Mouse (Mus musculus) stomach, postnatal 0 days (tissue): ENCODE measurements around the gene Lpin2. TPM values are rescaled to one million over a fixed set of nuclear protein-coding genes. Genes with fewer than 3 reads are reported as not detected.

ENCODE experiments used
- ATAC-seq: fragments of 200-750 bp; cut with Nextera tagmentation; 2 replicates; pipeline ENCODE4 v1.8.0; 2017; ENCODE audit not compliant: low FRiP score, low TSS enrichment
- DNase-seq: peaks from one replicate; pipeline ENCODE4 v3.0.0-alpha.2; 2016; ENCODE audit warnings: low spot score
- H3K27ac ChIP-seq: fragments of 300-500 bp; sonication (generic); replicated peaks from 2 replicates; pipeline ENCODE4 v1.5.1; 2014; ENCODE audit warnings: mild to moderate bottlenecking, control low read depth
- H3K27me3 ChIP-seq: fragments of 300-500 bp; sonication (generic); 2 replicates; pipeline ENCODE4 v1.6.1; 2014; ENCODE audit warnings: low read length; ENCODE audit not compliant: control insufficient read depth, insufficient read depth
- H3K36me3 ChIP-seq: fragments of 300-500 bp; sonication (generic); 2 replicates; pipeline ENCODE4 v1.6.1; 2014; ENCODE audit warnings: low read length, mixed read lengths; ENCODE audit not compliant: control insufficient read depth, insufficient read depth
- H3K4me1 ChIP-seq: fragments of 300-500 bp; sonication (generic); replicated peaks from 2 replicates; pipeline ENCODE4 v1.6.1; 2014; ENCODE audit warnings: antibody characterized with exemption; ENCODE audit not compliant: control insufficient read depth, insufficient read depth
- H3K4me2 ChIP-seq: fragments of 300-500 bp; sonication (generic); replicated peaks from 2 replicates; pipeline ENCODE4 v1.6.1; 2014; ENCODE audit warnings: low read depth, mild to moderate bottlenecking, control low read depth, moderate library complexity
- H3K4me3 ChIP-seq: fragments of 300-500 bp; sonication (generic); 2 replicates; pipeline ENCODE4 v1.5.1; 2014; ENCODE audit warnings: low read depth, low read length, control low read depth
- H3K9ac ChIP-seq: fragments of 300-500 bp; sonication (generic); 2 replicates; pipeline ENCODE4 v1.6.1; 2014; ENCODE audit warnings: mild to moderate bottlenecking, low read length, control low read depth, mixed read lengths
- H3K9me3 ChIP-seq: fragments of 300-500 bp; sonication (generic); 2 replicates; pipeline ENCODE4 v1.6.1; 2016; ENCODE audit warnings: low read length; ENCODE audit not compliant: control insufficient read depth
- CTCF ChIP-seq: IDR thresholded peaks from 2 replicates; pipeline ENCODE4 v1.5.1; 2016; ENCODE audit warnings: antibody characterized with exemption, low read depth, mild to moderate bottlenecking, moderate library complexity
- EP300 ChIP-seq: optimal IDR thresholded peaks from 2 replicates; pipeline ENCODE3; 2016; ENCODE audit warnings: antibody characterized with exemption
- WGBS: fragments of 180-500 bp; shearing (Covaris S2); extraction: QIAGEN DNeasy Blood & Tissue Kit; methylation state at CpG from one replicate; pipeline ENCODE4 v1.1.7; 2014; 5-methylcytosine and 5-hydroxymethylcytosine counted together
- polyA plus RNA-seq: library from polyadenylated mRNA; unstranded; fragments of >200 nt; fragmentation: Nextera tagmentation; extraction: Ambion mirVana; gene quantifications from 2 replicates; pipeline ENCODE4 v1.2.1, GENCODE M21; 2015

Lpin2 gene
- polyA plus RNA-seq, 1 experiment from 2014 or later, result 22.6 TPM

- no peak for ATAC-seq
- Histone ChIP-seq H3K36me3 (no peaks in the 10 kb centered on the region), H3K4me3 (no peak overlapping the region), H3K9ac (no peak overlapping the region), H3K4me1 (peaks cover 8% of the 10 kb centered on the region; the same call in 1 of the 2 replicates), H3K4me2 (no peak overlapping the region), H3K27ac (no peak overlapping the region), H3K27me3 (no peaks in the 10 kb centered on the region), H3K9me3 (no peaks in the 10 kb centered on the region)
- TF ChIP-seq CTCF (no peak), EP300 (no peak)
- 75% methylated on average over 3 of the region's 3 CpGs for WGBS
- no peak for DNase-seq
Observed at GRCm38 (mm10) chr17:71196415-71196814, 14.1 kb downstream of the Lpin2 start.

- Histone ChIP-seq H3K27me3 (no peaks in the 10 kb centered on the region), H3K9ac (no peak overlapping the region), H3K9me3 (no peaks in the 10 kb centered on the region), H3K36me3 (no peaks in the 10 kb centered on the region), H3K27ac (no peak overlapping the region), H3K4me3 (no peak overlapping the region), H3K4me2 (no peak overlapping the region), H3K4me1 (peaks cover 5% of the 10 kb centered on the region; the same call in 1 of the 2 replicates)
- TF ChIP-seq EP300, result no peak
- TF ChIP-seq CTCF, result peak; percentile 25
- 82% methylated on average over 3 of the region's 3 CpGs for WGBS
- no peak for DNase-seq
- no peak for ATAC-seq
Observed at GRCm38 (mm10) chr17:71199346-71199745, 17.0 kb downstream of the Lpin2 start.

- no peak overlapping the region for H3K4me3 ChIP-seq
- no peak overlapping the region for H3K4me2 ChIP-seq
- H3K9ac ChIP-seq, result no peak overlapping the region
- no peak overlapping the region for H3K27ac ChIP-seq
- WGBS, result 82% methylated on average over 4 of the region's 4 CpGs
- no peaks in the 10 kb centered on the region for H3K36me3 ChIP-seq
- H3K27me3 ChIP-seq, result no peaks in the 10 kb centered on the region
- DNase-seq (no peak), ATAC-seq (peak; percentile 52; the same call in 1 of the 2 replicates)
- no peak for TF ChIP-seq CTCF
- TF ChIP-seq EP300, result no peak
- H3K9me3 ChIP-seq, result no peaks in the 10 kb centered on the region
- H3K4me1 ChIP-seq, result no peaks in the 10 kb centered on the region
Observed at GRCm38 (mm10) chr17:71202136-71202535, 19.8 kb downstream of the Lpin2 start.

- no peak overlapping the region for H3K27ac ChIP-seq
- no peaks in the 10 kb centered on the region for H3K9me3 ChIP-seq
- no peaks in the 10 kb centered on the region for H3K27me3 ChIP-seq
- no peaks in the 10 kb centered on the region for H3K36me3 ChIP-seq
- no peaks in the 10 kb centered on the region for H3K4me1 ChIP-seq
- DNase-seq, result no peak
- no peak for ATAC-seq
- H3K4me3 ChIP-seq, result no peak overlapping the region
- no peak overlapping the region for H3K4me2 ChIP-seq
- TF ChIP-seq CTCF, result no peak
- TF ChIP-seq EP300, result no peak
- 72% methylated on average over 9 of the region's 9 CpGs for WGBS
- no peak overlapping the region for H3K9ac ChIP-seq
Observed at GRCm38 (mm10) chr17:71203998-71204808, 21.8 kb downstream of the Lpin2 start.

- DNase-seq (no peak), ATAC-seq (no peak)
- H3K27me3 ChIP-seq, result no peaks in the 10 kb centered on the region
- no peaks in the 10 kb centered on the region for H3K9me3 ChIP-seq
- H3K4me2 ChIP-seq, result no peak overlapping the region
- no peak overlapping the region for H3K27ac ChIP-seq
- no peaks in the 10 kb centered on the region for H3K4me1 ChIP-seq
- 77% methylated on average over 6 of the region's 6 CpGs for WGBS
- H3K4me3 ChIP-seq, result no peak overlapping the region
- H3K36me3 ChIP-seq, result no peaks in the 10 kb centered on the region
- no peak overlapping the region for H3K9ac ChIP-seq
- TF ChIP-seq CTCF, result no peak
- no peak for TF ChIP-seq EP300
Observed at GRCm38 (mm10) chr17:71204809-71205091, 22.4 kb downstream of the Lpin2 start.

GRCm38 (mm10) chr17:71206136-71206893 is 24.0 kb downstream of the Lpin2 start:
- Histone ChIP-seq H3K9me3 (no peaks in the 10 kb centered on the region), H3K4me3 (no peak overlapping the region), H3K27me3 (no peaks in the 10 kb centered on the region), H3K27ac (no peak overlapping the region), H3K9ac (no peak overlapping the region), H3K4me2 (no peak overlapping the region), H3K36me3 (no peaks in the 10 kb centered on the region), H3K4me1 (no peaks in the 10 kb centered on the region)
- DNase-seq (no peak), ATAC-seq (no peak)
- 47% methylated on average over 12 of the region's 12 CpGs for WGBS
- TF ChIP-seq EP300 (no peak), CTCF (no peak)
